Mouse (Mus musculus): ENCODE results near the gene Cr1l. TPM values are rescaled to one million over a fixed set of nuclear protein-coding genes. Genes with fewer than 3 reads are reported as not detected.

Cr1l gene
- polyA plus RNA-seq, 1 experiment from 2014 or later = 36.1 TPM

- H3K4me1 ChIP-seq = peaks cover 9% of the 10 kb centered on the region
- 2% methylated on average over 14 of the region's 14 CpGs for WGBS
- H3K4me3 ChIP-seq = peak within 1 kb of the TSS; percentile 37
- H3K9me3 ChIP-seq = no peaks in the 10 kb centered on the region
- no peak within 1 kb of the TSS for H3K27ac ChIP-seq (replicated peaks)
- H3K27me3 ChIP-seq = no peaks in the 10 kb centered on the region
- H3K9ac ChIP-seq (replicated peaks) = peak within 1 kb of the TSS; percentile 32
- peak; percentile 94 for ATAC-seq (ENCODE audit: low FRiP score, low read depth)
- H3K4me2 ChIP-seq (replicated peaks) = peak within 1 kb of the TSS; percentile 62
- H3K36me3 ChIP-seq = peaks cover 4% of the 10 kb centered on the region; the same call in 1 of the 2 replicates
These were observed 39.1 kb downstream of the Cr1l start, which contains the start of gene Cd46 for GRCm38 (mm10) chr1:195092220-195092720. Cd46 (minus strand) TSS chr1:195092249.

- Histone ChIP-seq H3K36me3 (no peaks in the 10 kb centered on the region), H3K4me2 (replicated peaks) (peak overlapping the region; percentile 62), H3K4me1 (peaks cover 9% of the 10 kb centered on the region), H3K27ac (replicated peaks) (no peak overlapping the region), H3K27me3 (no peaks in the 10 kb centered on the region), H3K9me3 (no peaks in the 10 kb centered on the region), H3K4me3 (peak overlapping the region; percentile 37), H3K9ac (replicated peaks) (peak overlapping the region; percentile 32)
- ATAC-seq (ENCODE audit: low FRiP score, low read depth) = peak; percentile 74
- WGBS = 23% methylated on average over 11 of the region's 11 CpGs
These were observed 39.6 kb downstream of the Cr1l start for GRCm38 (mm10) chr1:195091699-195092219.

- H3K4me1 ChIP-seq = no peaks in the 10 kb centered on the region
- no peak overlapping the region for H3K4me3 ChIP-seq
- no peaks in the 10 kb centered on the region for H3K36me3 ChIP-seq
- no peak overlapping the region for H3K9ac ChIP-seq (replicated peaks)
- no peaks in the 10 kb centered on the region for H3K27me3 ChIP-seq
- no peak overlapping the region for H3K4me2 ChIP-seq (replicated peaks)
- ATAC-seq (ENCODE audit: low FRiP score, low read depth) = no peak
- no peaks in the 10 kb centered on the region for H3K9me3 ChIP-seq
- H3K27ac ChIP-seq (replicated peaks) = no peak overlapping the region
These were observed 49.2 kb downstream of the Cr1l start for GRCm38 (mm10) chr1:195082142-195082541.

Other genes with a start within 250 kb of the Cr1l start
- gene Cd34, start 192.8 kb downstream of the Cr1l start, polyA plus RNA-seq (2016; fragmentation: Nextera tagmentation; extraction: Ambion mirVana) = 36.7 and 40.4 TPM in 2 replicates
- 1.4 and 1.6 TPM in 2 replicates for gene Cd46, start 39.3 kb downstream of the Cr1l start, polyA plus RNA-seq (2016; fragmentation: Nextera tagmentation; extraction: Ambion mirVana)
- 0.31 and 0.38 TPM in 2 replicates for gene Cr2, start 45.1 kb upstream of the Cr1l start, polyA plus RNA-seq (2016; fragmentation: Nextera tagmentation; extraction: Ambion mirVana)